Mouse (Mus musculus) brain, embryonic 18.5 days (tissue): ENCODE data around the gene Gna12.

Experiments
- DNase-seq: peaks from one replicate; pipeline ENCODE4 v3.0.0-alpha.2; 2012; ENCODE audit warnings: low read depth, low spot score

Gene Gna12

GRCm38 (mm10) chr5:140827413-140827812, 2.8 kb downstream of the Gna12 start:
- no peak for DNase-seq

- no peak for DNase-seq
These were observed 3.4 kb downstream of the Gna12 start for GRCm38 (mm10) chr5:140826796-140827195.

GRCm38 (mm10) chr5:140826118-140826517, 4.1 kb downstream of the Gna12 start:
- DNase-seq, result no peak

- DNase-seq, result no peak
These were observed 6.1 kb downstream of the Gna12 start for GRCm38 (mm10) chr5:140824126-140824525.

GRCm38 (mm10) chr5:140823386-140823785, 6.8 kb downstream of the Gna12 start:
- DNase-seq, result no peak

DNA sequence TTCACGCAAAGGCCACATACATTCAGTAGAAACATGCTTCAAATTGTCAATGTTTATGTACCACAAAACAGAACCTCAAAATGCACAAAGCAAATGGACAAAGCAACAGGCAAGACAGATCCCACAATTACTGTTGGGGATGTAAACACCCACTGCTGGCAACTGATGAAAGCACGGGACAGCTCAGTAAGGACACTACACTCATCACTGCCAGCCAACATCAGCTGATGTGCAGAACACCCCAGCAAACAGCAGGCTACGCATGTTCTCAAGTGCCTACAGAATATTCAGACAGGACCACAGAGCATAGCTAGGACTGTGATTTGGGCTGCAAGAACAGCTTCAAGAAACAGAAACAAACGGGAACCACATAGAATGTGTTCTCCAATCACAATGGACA, 8.3 kb downstream of the Gna12 start:
- DNase-seq, result no peak

DNA sequence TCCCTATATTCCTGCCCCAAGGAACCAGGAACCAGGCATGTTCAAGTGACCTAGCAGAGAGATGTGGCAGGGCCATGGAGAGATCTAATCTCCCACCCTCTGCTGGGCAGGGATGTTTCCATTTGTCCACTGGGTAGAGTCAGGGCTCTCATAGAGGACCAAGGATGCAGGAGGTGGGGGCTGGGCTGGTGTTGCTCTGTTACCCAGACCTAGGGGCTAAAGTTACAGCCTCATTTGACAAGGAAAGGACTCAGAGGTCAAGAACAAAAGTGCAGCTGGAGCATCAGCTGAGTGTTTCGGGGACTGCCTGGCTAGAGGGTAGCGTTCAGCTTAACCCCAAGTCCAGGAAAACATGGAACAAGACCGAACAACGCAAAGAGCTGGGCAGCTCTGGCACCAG, 9.7 kb downstream of the Gna12 start:
- DNase-seq, result no peak

- no peak for DNase-seq
These were observed 10.6 kb downstream of the Gna12 start for GRCm38 (mm10) chr5:140819594-140819993.

GRCm38 (mm10) chr5:140818482-140819076, 11.7 kb downstream of the Gna12 start:
- no peak for DNase-seq

DNA sequence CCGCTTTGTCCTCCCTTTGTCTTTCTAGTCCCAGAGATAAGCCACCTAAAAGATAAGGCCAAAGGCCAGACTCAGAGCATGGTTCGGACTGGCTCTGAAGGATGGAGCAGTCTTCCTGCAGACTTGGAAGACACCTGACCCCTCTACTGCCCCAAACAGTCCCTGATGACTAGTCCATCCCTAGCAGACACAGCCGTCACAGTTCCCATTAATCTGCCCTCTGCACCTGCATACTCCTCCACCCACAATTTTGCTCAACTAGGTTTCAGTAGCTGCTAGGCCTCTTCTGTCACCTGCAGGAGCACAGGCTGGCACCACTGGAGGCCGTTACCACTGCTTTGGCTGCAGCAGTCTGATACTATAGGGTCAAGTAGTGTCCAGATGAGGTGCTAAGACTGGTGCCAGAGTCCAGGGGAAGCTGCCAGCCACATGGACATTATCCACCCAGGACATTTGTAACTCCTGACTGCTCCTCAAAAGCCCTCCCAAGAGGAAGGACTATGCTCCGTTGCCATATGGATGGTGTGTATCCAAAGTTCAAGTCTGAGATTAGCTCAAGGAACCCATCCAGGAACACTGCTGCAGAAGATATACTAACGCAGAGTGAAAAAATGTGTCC, 13.2 kb downstream of the Gna12 start:
- DNase-seq, result no peak

GRCm38 (mm10) chr5:140816008-140816407, 14.2 kb downstream of the Gna12 start:
- DNase-seq, result no peak

GRCm38 (mm10) chr5:140815059-140815728, 15.0 kb downstream of the Gna12 start:
- DNase-seq, result no peak

- DNase-seq, result no peak
These were observed 15.8 kb downstream of the Gna12 start for GRCm38 (mm10) chr5:140814403-140814802.

DNA sequence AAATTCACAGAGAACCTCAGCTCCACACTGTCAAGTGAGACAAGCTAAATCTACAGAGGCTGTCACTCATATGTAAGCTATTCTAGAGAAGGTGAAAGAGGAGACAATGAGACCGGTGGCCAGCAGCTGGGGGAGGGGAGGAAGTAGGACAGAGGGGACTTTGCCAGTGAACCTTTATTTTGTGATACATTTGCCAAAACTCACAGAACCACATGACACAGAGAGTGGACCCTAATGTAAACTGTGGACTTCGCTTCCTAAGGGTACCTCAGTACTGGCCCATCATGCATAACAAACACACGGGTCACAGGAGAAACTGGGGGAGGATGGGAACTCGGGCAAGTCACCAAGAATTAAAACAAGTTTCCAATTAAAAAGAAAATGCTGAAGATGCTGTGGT, 17.5 kb downstream of the Gna12 start:
- DNase-seq, result no peak

GRCm38 (mm10) chr5:140812063-140812462, 18.2 kb downstream of the Gna12 start:
- DNase-seq, result no peak

- DNase-seq, result no peak
These were observed 18.8 kb downstream of the Gna12 start for GRCm38 (mm10) chr5:140811390-140811789.

DNA sequence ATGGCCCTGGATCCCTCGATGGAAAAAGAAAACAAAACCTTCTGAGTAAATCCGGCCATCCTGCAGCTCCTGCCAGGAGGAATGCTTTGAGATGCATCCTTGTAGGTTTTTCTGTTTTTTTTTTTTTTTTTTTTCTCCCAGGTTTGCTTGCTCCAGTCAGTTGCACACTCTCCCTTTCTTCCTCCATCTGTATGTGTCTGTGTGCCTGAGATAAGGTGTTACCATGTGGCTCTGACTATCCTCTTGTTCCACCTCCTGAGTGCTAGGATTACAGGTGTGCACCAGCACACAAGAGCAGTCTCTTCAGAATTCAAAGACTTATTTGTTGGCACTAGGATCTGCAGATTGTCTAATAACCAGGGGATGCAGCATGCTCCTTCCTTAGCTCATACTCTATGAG, 23.3 kb downstream of the Gna12 start:
- no peak for DNase-seq

- DNase-seq, result no peak
These were observed 24.0 kb downstream of the Gna12 start for GRCm38 (mm10) chr5:140806252-140806651.

DNA sequence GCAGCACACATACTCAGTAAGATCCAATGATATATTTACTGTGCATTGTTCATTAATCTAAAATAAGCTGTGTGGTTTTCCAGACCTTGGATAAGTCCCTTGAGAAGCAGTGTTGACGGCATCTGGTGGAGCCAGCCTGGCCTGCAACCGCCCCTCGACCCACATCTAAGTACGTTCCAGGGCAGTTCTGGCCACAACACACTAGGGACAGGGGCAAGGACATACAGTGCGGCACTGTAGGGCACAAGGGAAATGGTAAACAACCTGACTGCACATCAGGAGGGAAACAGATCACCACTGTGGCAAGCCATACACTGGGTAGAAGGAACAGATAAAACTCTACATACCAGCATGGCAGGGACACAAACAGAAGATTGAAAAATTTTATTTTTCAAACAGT, 28.4 kb downstream of the Gna12 start:
- no peak for DNase-seq

GRCm38 (mm10) chr5:140800288-140800923, 29.8 kb downstream of the Gna12 start:
- no peak for DNase-seq

- no peak for DNase-seq
These were observed 31.0 kb downstream of the Gna12 start for GRCm38 (mm10) chr5:140799190-140799589.

- DNase-seq, result no peak
These were observed 31.5 kb downstream of the Gna12 start for GRCm38 (mm10) chr5:140798775-140799174.

GRCm38 (mm10) chr5:140798158-140798557, 32.1 kb downstream of the Gna12 start:
- DNase-seq, result no peak
